Mouse (Mus musculus) MEL (cell line): ENCODE measurements around the gene Strc. TPM values are rescaled to one million over a fixed set of nuclear protein-coding genes. Genes with fewer than 3 reads are reported as not detected.
A peak's percentile ranks its signal among the peaks of the same experiment; 100 is the strongest.

ENCODE experiments used
- DNase-seq: peaks from one replicate; pipeline ENCODE4 v3.0.0; 2011; ENCODE audit warnings: low read depth, low spot score
- H3K27ac ChIP-seq: 2 replicates; pipeline ENCODE4 v1.5.1; 2012; ENCODE audit warnings: low read depth, mild to moderate bottlenecking, control low read depth, low read length, moderate library complexity; ENCODE audit not compliant: control insufficient read depth
- H3K27me3 ChIP-seq, 2 experiments: fragments of 150-350 bp in 1 of 2; sonication (generic) in 1 of 2; 2 replicates each; pipeline ENCODE4 v1.6.1; 2012; ENCODE audit warnings: low read length in 2 of 2, mild to moderate bottlenecking in 2 of 2, improper control_type of control experiment in 1 of 2, moderate library complexity in 1 of 2; ENCODE audit not compliant: insufficient read depth in 2 of 2, control insufficient read depth in 1 of 2
- H3K36me3 ChIP-seq, 2 experiments: 2 replicates each; pipeline ENCODE4 v1.6.1; 2012 to 2014; ENCODE audit warnings: low read length in 2 of 2, improper control_type of control experiment in 1 of 2, inconsistent platforms in 1 of 2, mild to moderate bottlenecking in 1 of 2; ENCODE audit not compliant: insufficient read depth in 2 of 2, control insufficient read depth in 1 of 2
- H3K4me1 ChIP-seq, 2 experiments: fragments of 150-350 bp in 1 of 2; sonication (generic) in 1 of 2; 2 replicates each; pipeline ENCODE4 v1.6.1; 2012; ENCODE audit warnings: low read length in 2 of 2, improper control_type of control experiment in 1 of 2, mild to moderate bottlenecking in 1 of 2; ENCODE audit not compliant: insufficient read depth in 2 of 2, control insufficient read depth in 1 of 2
- H3K4me3 ChIP-seq, 2 experiments: fragments of 150-350 bp in 1 of 2; sonication (generic) in 1 of 2; 2 replicates each; pipeline ENCODE4 v1.5.1; 2012; ENCODE audit warnings: low read depth in 2 of 2, low read length in 2 of 2, mild to moderate bottlenecking in 2 of 2, moderate library complexity in 2 of 2, control low read depth in 1 of 2, improper control_type of control experiment in 1 of 2; ENCODE audit not compliant: control insufficient read depth in 1 of 2, insufficient read depth in 1 of 2
- H3K79me2 ChIP-seq: 2 replicates; pipeline ENCODE4 v1.6.1; 2012; ENCODE audit warnings: mild to moderate bottlenecking, low read length, moderate library complexity; ENCODE audit not compliant: control insufficient read depth, poor library complexity, insufficient read depth
- H3K9ac ChIP-seq: 2 replicates; pipeline ENCODE4 v1.6.1; 2012; ENCODE audit warnings: low read depth, mild to moderate bottlenecking, control low read depth, low read length, moderate library complexity; ENCODE audit not compliant: control insufficient read depth, poor library complexity, severe bottlenecking
- H3K9me3 ChIP-seq: fragments of 150-350 bp; sonication (generic); replicated peaks from 2 replicates; pipeline ENCODE4 v1.6.1; 2012; ENCODE audit warnings: mild to moderate bottlenecking, low read length, improper control_type of control experiment, moderate library complexity; ENCODE audit not compliant: insufficient read depth
- BHLHE40 ChIP-seq: IDR thresholded peaks from 2 replicates; pipeline ENCODE4 v1.6.1; 2012; ENCODE audit warnings: low read depth, mild to moderate bottlenecking, inconsistent platforms, low read length, improper control_type of control experiment, borderline replicate concordance
- CHD2 ChIP-seq: IDR thresholded peaks from 2 replicates; pipeline ENCODE4 v1.6.1; 2011; ENCODE audit warnings: low read length, improper control_type of control experiment
- ELF1 ChIP-seq: IDR thresholded peaks from 2 replicates; pipeline ENCODE4 v1.6.1; 2014; ENCODE audit warnings: low read depth, mild to moderate bottlenecking, inconsistent platforms, low read length, improper control_type of control experiment, moderate library complexity
- EP300 ChIP-seq, 2 experiments: IDR thresholded peaks; 2 replicates each; pipeline ENCODE4 v1.6.1; 2011; ENCODE audit warnings: improper control_type of control experiment in 2 of 2, low read length in 2 of 2, low read depth in 1 of 2, mild to moderate bottlenecking in 1 of 2
- GATA1 ChIP-seq: IDR thresholded peaks from 2 replicates; pipeline ENCODE4 v1.6.1; 2011; ENCODE audit warnings: low read depth, low read length, improper control_type of control experiment
- HCFC1 ChIP-seq: IDR thresholded peaks from 2 replicates; pipeline ENCODE4 v1.6.1; 2012; ENCODE audit warnings: low read depth, mild to moderate bottlenecking, inconsistent platforms, low read length, improper control_type of control experiment, moderate library complexity
- KAT2A ChIP-seq: conservative IDR thresholded peaks from 2 replicates; pipeline ENCODE4 v1.6.1; 2012; ENCODE audit warnings: low read depth, low read length, improper control_type of control experiment, inconsistent platforms
- MAFK ChIP-seq: IDR thresholded peaks from 2 replicates; pipeline ENCODE4 v1.6.1; 2011; ENCODE audit warnings: low read depth, mild to moderate bottlenecking, low read length, improper control_type of control experiment, borderline replicate concordance
- MAZ ChIP-seq: IDR thresholded peaks from 2 replicates; pipeline ENCODE4 v1.6.1; 2012; ENCODE audit warnings: low read depth, mild to moderate bottlenecking, inconsistent platforms, low read length, improper control_type of control experiment
- MEF2A ChIP-seq: IDR thresholded peaks from 2 replicates; pipeline ENCODE4 v1.6.1; 2014; ENCODE audit warnings: low read depth, mild to moderate bottlenecking, inconsistent platforms, low read length, improper control_type of control experiment; ENCODE audit not compliant: poor library complexity, insufficient replicate concordance, severe bottlenecking; ENCODE audit errors: extremely low read depth
- MYB ChIP-seq: IDR thresholded peaks from 2 replicates; pipeline ENCODE4 v1.6.1; 2011; ENCODE audit warnings: mild to moderate bottlenecking, low read depth, low read length, improper control_type of control experiment
- MYC ChIP-seq: IDR thresholded peaks from 2 replicates; pipeline ENCODE4 v1.6.1; 2011; ENCODE audit warnings: low read depth, mild to moderate bottlenecking, low read length, improper control_type of control experiment, moderate library complexity
- POLR2AphosphoS2 ChIP-seq: IDR thresholded peaks from 2 replicates; pipeline ENCODE4 v1.6.1; 2011; ENCODE audit warnings: low read length, improper control_type of control experiment
- SIN3A ChIP-seq: IDR thresholded peaks from 2 replicates; pipeline ENCODE4 v1.6.1; 2012; ENCODE audit warnings: low read length, improper control_type of control experiment, inconsistent platforms
- SMC3 ChIP-seq: IDR thresholded peaks from 2 replicates; pipeline ENCODE4 v1.6.1; 2011; ENCODE audit warnings: low read depth, low read length, improper control_type of control experiment
- USF1 ChIP-seq: IDR thresholded peaks from 2 replicates; pipeline ENCODE4 v1.6.1; 2014; ENCODE audit warnings: low read depth, mild to moderate bottlenecking, inconsistent platforms, low read length, improper control_type of control experiment, moderate library complexity
- ZNF384 ChIP-seq: IDR thresholded peaks from 2 replicates; pipeline ENCODE4 v1.6.1; 2012; ENCODE audit warnings: low read depth, mild to moderate bottlenecking, inconsistent platforms, low read length, improper control_type of control experiment
- polyA plus RNA-seq, 2 experiments: library from polyadenylated mRNA; stranded (reverse) in 1 of 2; unstranded in 1 of 2; fragments of >175 nt in 1 of 2; fragments of >200 nt in 1 of 2; gene quantifications; 2 replicates each; pipeline versions ENCODE4 v1.2.1 to v1.2.4; 2012; ENCODE audit warnings: low replicate concordance in 2 of 2, low read depth in 1 of 2; ENCODE audit not compliant: insufficient read length in 2 of 2, insufficient read depth in 1 of 2, missing spikeins in 1 of 2
- total RNA-seq: library from RNA; depleted of rRNA; stranded (reverse); fragments of 300-350 nt; gene quantifications from 2 replicates; pipeline ENCODE4 v1.2.3, GENCODE M21; 2012

The Strc gene
- total and polyA plus RNA-seq, 3 experiments: not detected

DNA sequence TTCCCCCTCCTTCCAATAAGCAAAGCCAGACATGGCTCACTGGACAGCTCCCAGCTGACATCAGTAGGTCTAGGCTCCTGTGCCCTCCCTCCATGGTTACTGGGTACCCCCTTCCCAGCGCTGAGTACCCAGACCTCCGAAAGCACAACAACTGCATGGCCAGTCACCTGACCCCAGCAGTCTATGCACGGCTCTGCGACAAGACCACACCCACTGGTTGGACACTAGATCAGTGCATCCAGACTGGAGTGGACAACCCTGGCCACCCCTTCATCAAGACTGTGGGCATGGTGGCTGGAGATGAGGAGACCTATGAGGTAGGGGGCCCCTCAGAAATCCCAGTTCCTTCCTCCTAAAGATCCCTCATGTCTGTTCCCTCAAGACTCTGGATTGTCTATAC lies 27.5 kb downstream of the Strc start:
- H3K27me3 ChIP-seq: peaks cover 5 to 10% of the 10 kb centered on the region in 2 experiments
- H3K4me3 ChIP-seq: no peak overlapping the region

GRCm38 (mm10) chr2:121358381-121358780 lies 28.6 kb downstream of the Strc start:
- Histone ChIP-seq H3K27me3 (peaks cover 5 to 10% of the 10 kb centered on the region in 2 experiments), H3K9ac (no peak overlapping the region), H3K4me3 (no peak overlapping the region), H3K4me1 (peaks cover 0 to 4% of the 10 kb centered on the region in 2 experiments; a peak in 2 of 4 replicates), H3K36me3 (no peaks in the 10 kb centered on the region; a peak in 1 of 4 replicates), H3K9me3 (no peaks in the 10 kb centered on the region), H3K79me2 (no peaks in the 10 kb centered on the region; the same call in 1 of the 2 replicates), H3K27ac (no peak overlapping the region)
- peak; percentile 31 for DNase-seq
- TF ChIP-seq SIN3A: 0 out of 2 replicates have a peak, but pooled peaks have one; percentile 34
- TF ChIP-seq USF1: no peak
- TF ChIP-seq SMC3: no peak
- TF ChIP-seq MYC: no peak
- TF ChIP-seq MYB: no peak

More for the DNA sequence above, 27.5 kb downstream of the Strc start:
- H3K9me3 ChIP-seq: no peaks in the 10 kb centered on the region
- no peak overlapping the region for H3K27ac ChIP-seq
- H3K4me1 ChIP-seq: no peaks in the 10 kb centered on the region
- no peaks in the 10 kb centered on the region; a peak in 1 of 4 replicates for H3K36me3 ChIP-seq
- no peak for DNase-seq
- H3K9ac ChIP-seq: no peak overlapping the region
- TF ChIP-seq POLR2AphosphoS2: no peak
- no peak for TF ChIP-seq ELF1
- no peak for TF ChIP-seq KAT2A
- TF ChIP-seq MEF2A: no peak
- no peak for TF ChIP-seq SIN3A
- TF ChIP-seq HCFC1: no peak
- no peak for TF ChIP-seq MAFK
- no peak for TF ChIP-seq GATA1
- no peak for TF ChIP-seq BHLHE40
- no peak for TF ChIP-seq EP300 (IDR thresholded peaks at IDR 0.05; ENCODE audit: low read depth in 1 of 2, low read length in 2 of 2)
- no peak for TF ChIP-seq SMC3
- no peak for TF ChIP-seq ZNF384
- no peak for TF ChIP-seq MAZ
- no peak for TF ChIP-seq CHD2
- TF ChIP-seq, all 39 proteins: peak for 0
- H3K79me2 ChIP-seq: no peaks in the 10 kb centered on the region; the same call in 1 of the 2 replicates
